Comparison of ENCODE assay signal across 10 mouse cellular contexts in the genomic region with DNA sequence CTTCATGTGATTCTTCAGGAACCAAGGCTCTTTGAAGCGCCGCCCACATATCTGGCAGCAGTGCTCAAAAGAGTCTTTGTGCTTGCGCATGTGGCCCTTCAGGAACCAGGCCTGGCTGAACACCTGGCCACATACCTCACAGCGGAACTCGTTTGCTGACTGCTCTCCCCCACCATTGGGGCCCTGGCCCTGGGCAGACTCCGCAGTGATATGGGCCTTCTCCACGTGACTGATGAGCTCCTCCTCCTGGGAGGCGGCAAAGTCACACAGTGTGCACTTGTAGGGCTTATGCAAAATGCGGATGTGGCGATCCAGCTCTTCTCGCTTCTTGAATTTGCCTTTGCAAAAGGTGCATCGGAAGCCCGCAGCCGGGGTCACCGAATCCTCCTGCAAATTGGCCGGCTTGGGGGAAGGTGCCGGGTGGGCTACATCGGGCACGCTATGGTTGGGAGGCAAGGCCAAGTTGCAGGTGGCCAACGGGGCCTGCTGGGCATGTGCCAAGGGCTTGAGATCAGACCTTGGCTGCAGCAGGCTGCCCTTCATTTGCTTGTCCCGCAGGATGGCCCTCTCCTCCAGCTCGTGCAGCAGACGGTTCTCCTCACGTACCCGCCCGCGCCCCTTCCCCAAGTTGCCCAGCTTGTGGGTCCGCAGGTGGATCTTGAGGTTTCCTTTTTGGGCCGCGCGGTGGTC.
A peak's percentile ranks its signal among the peaks of the same experiment; 100 is the strongest.
DNase-seq lines count a peak whose midpoint lies in the region; ATAC-seq and TF ChIP-seq lines count a peak whose summit lies in the region.
"Had no signal": no experiment of that assay in that cellular context is flagged by ENCODE, and none has a peak within 500 bp of the region (broad histone marks: within the 10 kb centered on the region; RNA-seq: fewer than 3 reads in every experiment).

No protein-coding gene starts in this region.

- H3K27ac ChIP-seq in kidney, postnatal 0 days: no peak overlapping the region
- no peak overlapping the region for H3K27ac ChIP-seq in kidney, adult 2 months (ENCODE audit: insufficient read depth, low read depth, low read length)
- H3K27ac ChIP-seq in ES-Bruce4 (ENCODE audit: insufficient read depth, low read length): no peak overlapping the region
- H3K27ac ChIP-seq: limb, embryonic 15.5 days had no signal

- ATAC-seq in kidney, postnatal 0 days (replicated peaks; ENCODE audit: low FRiP score, low read depth): peak; percentile 84
- ATAC-seq in common myeloid progenitor, adult 5-6 weeks (replicated peaks; ENCODE audit: low read depth, poor library complexity, severe bottlenecking): 0 out of 2 replicates have a peak, but pooled peaks have one; percentile 54

- H3K9me3 ChIP-seq in kidney, postnatal 0 days (replicated peaks; ENCODE audit: low read length): no peaks in the 10 kb centered on the region
- no peaks in the 10 kb centered on the region for H3K9me3 ChIP-seq in ES-Bruce4 (replicated peaks; ENCODE audit: control insufficient read depth, insufficient read depth, low read length, poor library complexity, severe bottlenecking)
- H3K9me3 ChIP-seq: limb, embryonic 15.5 days had no signal

- TF ChIP-seq CTCF in kidney, postnatal 0 days (IDR thresholded peaks at IDR 0.05; ENCODE audit: low read depth): no peak
- no peak for TF ChIP-seq CTCF in kidney, adult 2 months (conservative IDR thresholded peaks at IDR 0.05; ENCODE audit: insufficient read depth, insufficient read length, low read depth, low read length)
- no peak for TF ChIP-seq CTCF in ES-Bruce4 (IDR thresholded peaks at IDR 0.05; ENCODE audit: low read depth, low read length)

- H3K4me2 ChIP-seq in kidney, postnatal 0 days (ENCODE audit: low read length): no peak overlapping the region
- H3K4me2 ChIP-seq: limb, embryonic 15.5 days had no signal

- TF ChIP-seq POLR2A in kidney, adult 2 months (IDR thresholded peaks at IDR 0.05; ENCODE audit: low read depth, low read length): no peak
- no peak for TF ChIP-seq POLR2A in ES-Bruce4 (IDR thresholded peaks at IDR 0.05; ENCODE audit: insufficient read depth, low read length)

- H3K36me3 ChIP-seq in kidney, postnatal 0 days (ENCODE audit: insufficient read depth, low read length): no peaks in the 10 kb centered on the region
- H3K36me3 ChIP-seq in kidney, adult 2 months (ENCODE audit: control insufficient read depth, insufficient read depth, low read length): no peaks in the 10 kb centered on the region
- H3K36me3 ChIP-seq in ES-Bruce4 (ENCODE audit: control insufficient read depth, insufficient read depth, low read length, poor library complexity, severe bottlenecking): no peaks in the 10 kb centered on the region
- no peaks in the 10 kb centered on the region for H3K36me3 ChIP-seq in splenic B cell, adult 2 months (ENCODE audit: control insufficient read depth, insufficient read depth, low read length, poor library complexity, severe bottlenecking)
- H3K36me3 ChIP-seq: limb, embryonic 15.5 days had no signal

- H3K9ac ChIP-seq in kidney, postnatal 0 days (ENCODE audit: low read depth, low read length): no peak overlapping the region
- H3K9ac ChIP-seq in ES-Bruce4 (ENCODE audit: low read depth, poor library complexity, severe bottlenecking): no peak overlapping the region
- H3K9ac ChIP-seq: limb, embryonic 15.5 days had no signal

- no peaks in the 10 kb centered on the region for H3K4me1 ChIP-seq in kidney, postnatal 0 days (replicated peaks; ENCODE audit: insufficient read depth, low read length)
- H3K4me1 ChIP-seq in kidney, adult 2 months (ENCODE audit: control insufficient read depth, insufficient read depth, low read length): no peaks in the 10 kb centered on the region
- H3K4me1 ChIP-seq in ES-Bruce4 (ENCODE audit: control insufficient read depth, insufficient read depth, low read length): no peaks in the 10 kb centered on the region

- TF ChIP-seq EP300 in ES-Bruce4 (IDR thresholded peaks at IDR 0.05; ENCODE audit: insufficient read depth, low read depth, low read length): 0 out of 2 replicates have a peak, but pooled peaks have one; percentile 17

- 79% methylated on average over 31 of the region's 31 CpGs for WGBS in kidney, postnatal 0 days
- 82% methylated on average over 31 of the region's 31 CpGs for WGBS in kidney, adult 2 months

- no peaks in the 10 kb centered on the region for H3K27me3 ChIP-seq in kidney, postnatal 0 days (ENCODE audit: insufficient read depth, low read length)
- H3K27me3 ChIP-seq in kidney, adult 2 months (replicated peaks; ENCODE audit: control insufficient read depth, insufficient read depth, low read length): no peaks in the 10 kb centered on the region
- H3K27me3 ChIP-seq in ES-Bruce4 (ENCODE audit: control insufficient read depth, insufficient read depth, low read length, poor library complexity, severe bottlenecking): no peaks in the 10 kb centered on the region
- H3K27me3 ChIP-seq in splenic B cell, adult 2 months (ENCODE audit: control insufficient read depth, insufficient read depth, low read length, poor library complexity, severe bottlenecking): no peaks in the 10 kb centered on the region
- H3K27me3 ChIP-seq: limb, embryonic 15.5 days had no signal

- no peak overlapping the region for H3K4me3 ChIP-seq in kidney, postnatal 0 days (replicated peaks; ENCODE audit: low read depth, low read length)
- no peak overlapping the region for H3K4me3 ChIP-seq in kidney, adult 2 months (ENCODE audit: insufficient read depth, low read depth, low read length)
- H3K4me3 ChIP-seq in ES-Bruce4 (ENCODE audit: low read depth, low read length): peak overlapping the region; percentile 27
- H3K4me3 ChIP-seq: limb, embryonic 15.5 days had no signal

- DNase-seq in kidney, postnatal 0 days (ENCODE audit: low spot score): no peak
- no peak for DNase-seq in kidney, adult 2 months
- peak; percentile 21 for DNase-seq in splenic B cell, adult 2 months (ENCODE audit: low read depth, low spot score)
- DNase-seq in frontal cortex, adult 2 months (ENCODE audit: extremely low spot score in 1 of 2, low spot score in 1 of 2): no peak
- no peak for DNase-seq in urinary bladder, adult 18-20 months (ENCODE audit: low spot score in 2 of 2)
- DNase-seq: cerebellum, adult 8-10 months; kidney, postnatal 10 days had no signal
